Mouse (Mus musculus) granulocyte monocyte progenitor cell, adult 5-6 weeks (primary cell): ENCODE data around the gene Ttll8. TPM values are rescaled to one million over a fixed set of nuclear protein-coding genes. Genes with fewer than 3 reads are reported as not detected.

Source experiments
- ATAC-seq: replicated peaks from 2 replicates; pipeline ENCODE4 v1.8.0; 2016; ENCODE audit warnings: mild to moderate bottlenecking, moderate TSS enrichment, inconsistent platforms; ENCODE audit not compliant: poor library complexity, severe bottlenecking
- total RNA-seq, 2 experiments: library from RNA; stranded (forward) in 1 of 2; stranded (reverse) in 1 of 2; fragments of 200-712, 200-1000 nt in 1 of 2; fragments of >200 nt in 1 of 2; fragmentation: Nextera tagmentation in 1 of 2; gene quantifications; 2 replicates each; pipeline ENCODE4 v1.2.3; 2014 to 2017

The Ttll8 gene
- total RNA-seq, 2 experiments from 2014 or later: not detected

- ATAC-seq: peak; percentile 61
Observed at GRCm38 (mm10) chr15:88863695-88864231, 90.5 kb downstream of the Ttll8 start.

- no peak for ATAC-seq
Observed at GRCm38 (mm10) chr15:88862881-88863694, 91.1 kb downstream of the Ttll8 start.

- ATAC-seq: peak; percentile 75
Observed at GRCm38 (mm10) chr15:88861772-88862622, 92.2 kb downstream of the Ttll8 start, which contains the start of gene Pim3. Gene Pim3 (plus strand): TSS chr15:88862186.

- no peak for ATAC-seq
Observed at GRCm38 (mm10) chr15:88860781-88861180, 93.4 kb downstream of the Ttll8 start.

GRCm38 (mm10) chr15:88859206-88859970 lies 94.8 kb downstream of the Ttll8 start:
- ATAC-seq: no peak

GRCm38 (mm10) chr15:88858707-88859106 lies 95.5 kb downstream of the Ttll8 start:
- no peak for ATAC-seq

GRCm38 (mm10) chr15:88858141-88858541 lies 96.1 kb downstream of the Ttll8 start:
- no peak for ATAC-seq

GRCm38 (mm10) chr15:88857361-88857760 lies 96.9 kb downstream of the Ttll8 start:
- no peak for ATAC-seq

- no peak for ATAC-seq
Observed at GRCm38 (mm10) chr15:88856613-88857012, 97.6 kb downstream of the Ttll8 start.

- ATAC-seq: no peak
Observed at GRCm38 (mm10) chr15:88855896-88856417, 98.3 kb downstream of the Ttll8 start.

GRCm38 (mm10) chr15:88854969-88855830 lies 99.0 kb downstream of the Ttll8 start:
- peak; percentile 88 for ATAC-seq

- no peak for ATAC-seq
Observed at GRCm38 (mm10) chr15:88854119-88854968, 99.9 kb downstream of the Ttll8 start.

GRCm38 (mm10) chr15:88853106-88853505 lies 101.1 kb downstream of the Ttll8 start:
- ATAC-seq: no peak

- no peak for ATAC-seq
Observed at GRCm38 (mm10) chr15:88851507-88852149, 102.6 kb downstream of the Ttll8 start.

- no peak for ATAC-seq
Observed at GRCm38 (mm10) chr15:88851076-88851475, 103.1 kb downstream of the Ttll8 start.

- ATAC-seq: no peak
Observed at GRCm38 (mm10) chr15:88850146-88850826, 103.9 kb downstream of the Ttll8 start.

GRCm38 (mm10) chr15:88849621-88850020 lies 104.6 kb downstream of the Ttll8 start:
- ATAC-seq: no peak
